Mouse (Mus musculus) stomach, embryonic 16.5 days (tissue): ENCODE data around the gene Ypel4. TPM values are rescaled to one million over a fixed set of nuclear protein-coding genes. Genes with fewer than 3 reads are reported as not detected.
A peak's percentile ranks its signal among the peaks of the same experiment; 100 is the strongest.

Source experiments
- ATAC-seq: fragments of 200-750 bp; cut with Nextera tagmentation; 2 replicates; pipeline ENCODE4 v1.8.0; 2017; ENCODE audit warnings: moderate number of reproducible peaks, moderate TSS enrichment; ENCODE audit not compliant: insufficient read depth, low FRiP score
- H3K27ac ChIP-seq: fragments of 300-500 bp; sonication (generic); 2 replicates; pipeline ENCODE4 v1.5.1; 2014; ENCODE audit warnings: low read length
- H3K27me3 ChIP-seq: fragments of 300-500 bp; sonication (generic); 2 replicates; pipeline ENCODE4 v1.6.1; 2014; ENCODE audit warnings: low read length, control low read depth, mixed read lengths; ENCODE audit not compliant: control insufficient read depth, insufficient read depth
- H3K36me3 ChIP-seq: fragments of 300-500 bp; sonication (generic); 2 replicates; pipeline ENCODE4 v1.6.1; 2014; ENCODE audit warnings: low read length; ENCODE audit not compliant: control insufficient read depth, insufficient read depth
- H3K4me1 ChIP-seq: fragments of 300-500 bp; sonication (generic); 2 replicates; pipeline ENCODE4 v1.6.1; 2014; ENCODE audit warnings: low read length, control low read depth, mixed read lengths; ENCODE audit not compliant: control insufficient read depth, insufficient read depth
- H3K4me2 ChIP-seq: fragments of 300-500 bp; sonication (generic); 2 replicates; pipeline ENCODE4 v1.6.1; 2014; ENCODE audit warnings: low read depth, low read length, mixed read lengths
- H3K4me3 ChIP-seq: fragments of 300-500 bp; sonication (generic); replicated peaks from 2 replicates; pipeline ENCODE4 v1.5.1; 2014; ENCODE audit warnings: mild to moderate bottlenecking, low read length
- H3K9ac ChIP-seq: fragments of 300-500 bp; sonication (generic); 2 replicates; pipeline ENCODE4 v1.6.1; 2014; ENCODE audit warnings: low read length
- H3K9me3 ChIP-seq: fragments of 300-500 bp; sonication (generic); replicated peaks from 2 replicates; pipeline ENCODE4 v1.6.1; 2016; ENCODE audit warnings: low read length, control low read depth; ENCODE audit not compliant: control insufficient read depth
- WGBS: fragments of 180-500 bp; shearing (Covaris S2); extraction: QIAGEN DNeasy Blood & Tissue Kit; methylation state at CpG from one replicate; pipeline ENCODE4 v1.1.7; 2014; 5-methylcytosine and 5-hydroxymethylcytosine counted together
- polyA plus RNA-seq: library from polyadenylated mRNA; unstranded; fragments of >200 nt; fragmentation: Nextera tagmentation; extraction: Ambion mirVana; gene quantifications from 2 replicates; pipeline ENCODE4 v1.2.1, GENCODE M21; 2015

The Ypel4 gene
- polyA plus RNA-seq, 1 experiment from 2014 or later = 8.0 TPM

GRCm38 (mm10) chr2:84743561-84743960, 9.7 kb downstream of the Ypel4 start, which contains the start of gene Gm19426:
Gene Gm19426, minus strand, starts transcription at chr2:84743655.
- peak; percentile 93 for ATAC-seq
- H3K36me3 ChIP-seq = 0 out of 2 replicates have a peak, but pooled peaks cover 4% of the 10 kb centered on the region
- H3K27me3 ChIP-seq = no peaks in the 10 kb centered on the region
- peak within 1 kb of the TSS; percentile 71 for H3K4me3 ChIP-seq
- peak within 1 kb of the TSS; percentile 99 for H3K27ac ChIP-seq
- no peaks in the 10 kb centered on the region for H3K9me3 ChIP-seq
- WGBS = 1% methylated on average over 25 of the region's 25 CpGs
- H3K4me2 ChIP-seq = peak within 1 kb of the TSS; percentile 78
- peak within 1 kb of the TSS; percentile 97 for H3K9ac ChIP-seq
- H3K4me1 ChIP-seq = peaks cover 43% of the 10 kb centered on the region

- Histone ChIP-seq H3K4me1 (peaks cover 37% of the 10 kb centered on the region), H3K36me3 (0 out of 2 replicates have a peak, but pooled peaks cover 4% of the 10 kb centered on the region), H3K27me3 (no peaks in the 10 kb centered on the region), H3K4me3 (peak overlapping the region; percentile 71), H3K4me2 (peak overlapping the region; percentile 78), H3K9ac (peak overlapping the region; percentile 97), H3K27ac (peak overlapping the region; percentile 99), H3K9me3 (no peaks in the 10 kb centered on the region)
- peak; percentile 45 for ATAC-seq
- 2% methylated on average over 10 of the region's 10 CpGs for WGBS
Measured at GRCm38 (mm10) chr2:84744126-84744525, 10.3 kb downstream of the Ypel4 start.

- Histone ChIP-seq H3K9me3 (no peaks in the 10 kb centered on the region), H3K9ac (no peak overlapping the region), H3K27me3 (no peaks in the 10 kb centered on the region), H3K4me1 (no peaks in the 10 kb centered on the region), H3K4me2 (no peak overlapping the region), H3K27ac (no peak overlapping the region), H3K4me3 (no peak overlapping the region), H3K36me3 (no peaks in the 10 kb centered on the region)
- ATAC-seq = peak; percentile 25; the same call in 1 of the 2 replicates
- WGBS = 31% methylated on average over 6 of the region's 6 CpGs
Measured at GRCm38 (mm10) chr2:84750115-84750514, 16.3 kb downstream of the Ypel4 start.

- 74% methylated on average over 5 of the region's 5 CpGs for WGBS
- Histone ChIP-seq H3K4me3 (no peak overlapping the region), H3K27ac (no peak overlapping the region), H3K36me3 (no peaks in the 10 kb centered on the region), H3K4me2 (no peak overlapping the region), H3K9me3 (no peaks in the 10 kb centered on the region), H3K27me3 (no peaks in the 10 kb centered on the region), H3K9ac (no peak overlapping the region), H3K4me1 (no peaks in the 10 kb centered on the region)
- no peak for ATAC-seq
Measured at GRCm38 (mm10) chr2:84756245-84756644, 22.4 kb downstream of the Ypel4 start.

- H3K9ac ChIP-seq = no peak overlapping the region
- no peak overlapping the region for H3K4me2 ChIP-seq
- no peaks in the 10 kb centered on the region for H3K27me3 ChIP-seq
- no peak for ATAC-seq
- H3K36me3 ChIP-seq = no peaks in the 10 kb centered on the region
- WGBS = 62% methylated on average over 7 of the region's 7 CpGs
- no peak overlapping the region for H3K4me3 ChIP-seq
- H3K9me3 ChIP-seq = no peaks in the 10 kb centered on the region
- H3K4me1 ChIP-seq = no peaks in the 10 kb centered on the region
- H3K27ac ChIP-seq = no peak overlapping the region
Measured at GRCm38 (mm10) chr2:84757026-84757682, 23.3 kb downstream of the Ypel4 start.

- Histone ChIP-seq H3K9me3 (no peaks in the 10 kb centered on the region), H3K36me3 (no peaks in the 10 kb centered on the region), H3K4me2 (no peak overlapping the region), H3K9ac (no peak overlapping the region), H3K27ac (no peak overlapping the region), H3K4me1 (no peaks in the 10 kb centered on the region), H3K4me3 (no peak overlapping the region), H3K27me3 (no peaks in the 10 kb centered on the region)
- WGBS = 3% methylated on average over 2 of the region's 2 CpGs
- ATAC-seq = no peak
Measured at GRCm38 (mm10) chr2:84758542-84759127, 24.8 kb downstream of the Ypel4 start.

- no peaks in the 10 kb centered on the region for H3K9me3 ChIP-seq
- H3K27ac ChIP-seq = no peak overlapping the region
- H3K36me3 ChIP-seq = no peaks in the 10 kb centered on the region
- no peak overlapping the region for H3K4me3 ChIP-seq
- no peaks in the 10 kb centered on the region for H3K27me3 ChIP-seq
- no peak for ATAC-seq
- no peak overlapping the region for H3K9ac ChIP-seq
- WGBS = 67% methylated on average over 8 of the region's 8 CpGs
- H3K4me2 ChIP-seq = no peak overlapping the region
- no peaks in the 10 kb centered on the region for H3K4me1 ChIP-seq
Measured at GRCm38 (mm10) chr2:84760777-84761176, 26.9 kb downstream of the Ypel4 start.

GRCm38 (mm10) chr2:84761309-84761708, 27.5 kb downstream of the Ypel4 start:
- H3K4me2 ChIP-seq = no peak overlapping the region
- H3K4me1 ChIP-seq = no peaks in the 10 kb centered on the region
- H3K36me3 ChIP-seq = no peaks in the 10 kb centered on the region
- H3K9me3 ChIP-seq = no peaks in the 10 kb centered on the region
- no peak overlapping the region for H3K9ac ChIP-seq
- WGBS = 67% methylated on average over 3 of the region's 3 CpGs
- no peak overlapping the region for H3K27ac ChIP-seq
- ATAC-seq = no peak
- no peak overlapping the region for H3K4me3 ChIP-seq
- H3K27me3 ChIP-seq = no peaks in the 10 kb centered on the region

- no peak overlapping the region for H3K9ac ChIP-seq
- no peaks in the 10 kb centered on the region for H3K4me1 ChIP-seq
- H3K4me2 ChIP-seq = no peak overlapping the region
- H3K9me3 ChIP-seq = no peaks in the 10 kb centered on the region
- H3K27ac ChIP-seq = no peak overlapping the region
- no peaks in the 10 kb centered on the region for H3K36me3 ChIP-seq
- no peak for ATAC-seq
- H3K27me3 ChIP-seq = no peaks in the 10 kb centered on the region
- 78% methylated on average over 1 of the region's 1 CpGs for WGBS
- no peak overlapping the region for H3K4me3 ChIP-seq
Measured at GRCm38 (mm10) chr2:84761840-84762239, 28.0 kb downstream of the Ypel4 start.
